In genomic region chr4:135832070-135832469, GRCm38 (mm10) we compare ENCODE assay signal across 11 mouse cellular contexts. TPM values are rescaled to one million over a fixed set of nuclear protein-coding genes. Genes with fewer than 3 reads are reported as not detected.
DNase-seq lines count a peak whose midpoint lies in the region; ATAC-seq and TF ChIP-seq lines count a peak whose summit lies in the region.
"Had no signal": no experiment of that assay in that cellular context is flagged by ENCODE, and none has a peak within 500 bp of the region (broad histone marks: within the 10 kb centered on the region; RNA-seq: fewer than 3 reads in every experiment).

No protein-coding gene starts in this region.

- WGBS in liver, adult 2 months = 86% methylated on average over 11 of the region's 11 CpGs
- WGBS in liver, embryonic 12.5 days (ENCODE audit: insufficient replicate concordance) = 71% methylated on average over 11 of the region's 11 CpGs
- WGBS in kidney, postnatal 0 days = 55% methylated on average over 11 of the region's 11 CpGs
- 78% methylated on average over 11 of the region's 11 CpGs for WGBS in liver, embryonic 11.5 days

- no peak for TF ChIP-seq CTCF in liver, adult 2 months (IDR thresholded peaks at IDR 0.05; ENCODE audit: low read depth, low read length)
- no peak for TF ChIP-seq CTCF in kidney, postnatal 0 days (IDR thresholded peaks at IDR 0.05; ENCODE audit: low read depth)

- no peak overlapping the region for H3K4me3 ChIP-seq in liver, adult 2 months (ENCODE audit: insufficient read depth, low read depth, low read length)
- no peak overlapping the region for H3K4me3 ChIP-seq in liver, embryonic 12.5 days
- H3K4me3 ChIP-seq in kidney, postnatal 0 days (replicated peaks; ENCODE audit: low read depth, low read length) = no peak overlapping the region
- H3K4me3 ChIP-seq in liver, embryonic 11.5 days (ENCODE audit: low read depth, low read length) = no peak overlapping the region
- H3K4me3 ChIP-seq: midbrain, embryonic 12.5 days; stomach, embryonic 15.5 days had no signal

- 0 out of 2 replicates have a peak, but pooled peaks have one; percentile 42 for ATAC-seq in frontal cortex, adult (ENCODE audit: low TSS enrichment)
- no peak for ATAC-seq in liver, embryonic 12.5 days
- no peak; the same call in 1 of the 2 replicates for ATAC-seq in kidney, postnatal 0 days (replicated peaks; ENCODE audit: low FRiP score, low read depth)
- no peak for ATAC-seq in liver, embryonic 11.5 days (replicated peaks; ENCODE audit: low FRiP score)

- H3K36me3 ChIP-seq in liver, adult 2 months (ENCODE audit: control insufficient read depth, insufficient read depth, low read length) = no peaks in the 10 kb centered on the region
- H3K36me3 ChIP-seq in liver, embryonic 12.5 days = no peaks in the 10 kb centered on the region
- no peaks in the 10 kb centered on the region for H3K36me3 ChIP-seq in kidney, postnatal 0 days (ENCODE audit: insufficient read depth, low read length)
- H3K36me3 ChIP-seq in liver, embryonic 11.5 days (ENCODE audit: control insufficient read depth, insufficient read depth, low read length) = no peaks in the 10 kb centered on the region
- H3K36me3 ChIP-seq: midbrain, embryonic 12.5 days; stomach, embryonic 15.5 days had no signal

- H3K79me2 ChIP-seq in liver, adult 2 months (ENCODE audit: control insufficient read depth, insufficient read depth, low read length) = no peaks in the 10 kb centered on the region

- DNase-seq in frontal cortex, postnatal 25 days (ENCODE audit: low spot score in 2 of 2) = no peak
- DNase-seq in liver, adult 2 months (ENCODE audit: extremely low read depth, low read depth, low spot score) = peak; percentile 42
- DNase-seq in kidney, postnatal 0 days (ENCODE audit: low spot score) = no peak
- peak; percentile 68 for DNase-seq in lung, postnatal 25 days (ENCODE audit: low spot score)
- no peak for DNase-seq in liver, embryonic 11.5 days (ENCODE audit: low spot score)
- no peak for DNase-seq in T-cell, adult 2 months (ENCODE audit: low spot score)
- DNase-seq: cerebellum, adult 11-12 months had no signal

- no peak overlapping the region for H3K9ac ChIP-seq in liver, adult 2 months (ENCODE audit: low read depth, low read length)
- no peak overlapping the region for H3K9ac ChIP-seq in liver, embryonic 12.5 days
- no peak overlapping the region for H3K9ac ChIP-seq in kidney, postnatal 0 days (ENCODE audit: low read depth, low read length)
- no peak overlapping the region for H3K9ac ChIP-seq in liver, embryonic 11.5 days (ENCODE audit: low read depth, low read length)
- H3K9ac ChIP-seq: midbrain, embryonic 12.5 days; stomach, embryonic 15.5 days had no signal

- no peak overlapping the region for H3K27ac ChIP-seq in liver, adult 2 months (replicated peaks; ENCODE audit: insufficient read depth, low read depth, low read length)
- no peak overlapping the region for H3K27ac ChIP-seq in liver, embryonic 12.5 days
- H3K27ac ChIP-seq in kidney, postnatal 0 days = peak overlapping the region; percentile 54
- no peak overlapping the region for H3K27ac ChIP-seq in liver, embryonic 11.5 days (ENCODE audit: low read depth, low read length)
- H3K27ac ChIP-seq: stomach, embryonic 15.5 days had no signal

- no peaks in the 10 kb centered on the region for H3K9me3 ChIP-seq in liver, embryonic 12.5 days (replicated peaks)
- H3K9me3 ChIP-seq in kidney, postnatal 0 days (replicated peaks; ENCODE audit: low read length) = no peaks in the 10 kb centered on the region
- H3K9me3 ChIP-seq in liver, embryonic 11.5 days (ENCODE audit: control insufficient read depth, low read length) = no peaks in the 10 kb centered on the region
- H3K9me3 ChIP-seq: midbrain, embryonic 12.5 days; stomach, embryonic 15.5 days had no signal

- H3K27me3 ChIP-seq in liver, adult 2 months (ENCODE audit: control insufficient read depth, insufficient read depth, low read length) = no peaks in the 10 kb centered on the region
- 0 out of 2 replicates have a peak, but pooled peaks cover 4% of the 10 kb centered on the region for H3K27me3 ChIP-seq in liver, embryonic 12.5 days (replicated peaks)
- H3K27me3 ChIP-seq in kidney, postnatal 0 days (ENCODE audit: insufficient read depth, low read length) = no peaks in the 10 kb centered on the region
- H3K27me3 ChIP-seq in liver, embryonic 11.5 days (replicated peaks; ENCODE audit: control insufficient read depth, insufficient read depth, low read length) = no peaks in the 10 kb centered on the region
- H3K27me3 ChIP-seq: midbrain, embryonic 12.5 days; stomach, embryonic 15.5 days had no signal

- TF ChIP-seq POLR2A in liver, adult 2 months (IDR thresholded peaks at IDR 0.05; ENCODE audit: extremely low read depth, insufficient read depth, low read length) = no peak

- no peak overlapping the region for H3K4me2 ChIP-seq in liver, embryonic 12.5 days
- H3K4me2 ChIP-seq in kidney, postnatal 0 days (ENCODE audit: low read length) = no peak overlapping the region
- H3K4me2 ChIP-seq in liver, embryonic 11.5 days = no peak overlapping the region
- H3K4me2 ChIP-seq: midbrain, embryonic 12.5 days; stomach, embryonic 15.5 days had no signal

- H3K4me1 ChIP-seq in liver, adult 2 months (ENCODE audit: control insufficient read depth, insufficient read depth, low read length) = no peaks in the 10 kb centered on the region
- peaks cover 4% of the 10 kb centered on the region; the same call in 1 of the 2 replicates for H3K4me1 ChIP-seq in liver, embryonic 12.5 days
- peaks cover 15% of the 10 kb centered on the region for H3K4me1 ChIP-seq in kidney, postnatal 0 days (replicated peaks; ENCODE audit: insufficient read depth, low read length)
- H3K4me1 ChIP-seq in liver, embryonic 11.5 days (replicated peaks; ENCODE audit: control insufficient read depth, insufficient read depth, low read length) = 0 out of 2 replicates have a peak, but pooled peaks cover 2% of the 10 kb centered on the region

RNA-seq across cellular contexts. Expression of gene Srsf10, which starts 23.5 kb away (rescaled TPM):
- 32.9 and 37.0 TPM in 2 replicates for total RNA-seq in liver, adult 2 months (2014; rRNA removed)
- polyA plus RNA-seq in liver, adult 2 months (2012; rRNA removed) = 31.3 and 36.4 TPM in 2 replicates
- polyA plus RNA-seq in liver, embryonic 12.5 days (2016; fragmentation: Nextera tagmentation; extraction: Ambion mirVana) = 157 TPM in 2 replicates
- polyA plus RNA-seq in kidney, postnatal 0 days (2015; fragmentation: Nextera tagmentation; extraction: Ambion mirVana) = 192 and 194 TPM in 2 replicates
- polyA plus RNA-seq in liver, embryonic 11.5 days (2014; fragmentation: Nextera tagmentation; extraction: Ambion mirVana) = 233 and 249 TPM in 2 replicates

RNA-seq across cellular contexts. Expression of gene Pnrc2, which starts 41.6 kb away (rescaled TPM):
- 37.3 and 56.5 TPM in 2 replicates for total RNA-seq in liver, adult 2 months (2014; rRNA removed)
- polyA plus RNA-seq in liver, adult 2 months (2012; rRNA removed) = 6.7 and 12.2 TPM in 2 replicates
- 91.1 and 98.9 TPM in 2 replicates for polyA plus RNA-seq in liver, embryonic 12.5 days (2016; fragmentation: Nextera tagmentation; extraction: Ambion mirVana)
- polyA plus RNA-seq in kidney, postnatal 0 days (2015; fragmentation: Nextera tagmentation; extraction: Ambion mirVana) = 190 and 194 TPM in 2 replicates
- 133 and 147 TPM in 2 replicates for polyA plus RNA-seq in liver, embryonic 11.5 days (2014; fragmentation: Nextera tagmentation; extraction: Ambion mirVana)

Comparison
In these comparisons a context has a peak if more than half of its experiments do, and no peak if none do; other contexts are left out.
1. DNase-seq: peak in liver, adult 2 months (single experiment) and lung, postnatal 25 days (single experiment); none in frontal cortex, postnatal 25 days (0 of 2), kidney, postnatal 0 days (single experiment), liver, embryonic 11.5 days (single experiment) and T-cell, adult 2 months (single experiment).